Mouse (Mus musculus) spleen, adult 2 months (tissue): ENCODE data around the gene Hhatl. TPM values are rescaled to one million over a fixed set of nuclear protein-coding genes. Genes with fewer than 3 reads are reported as not detected.

Experiments used
- DNase-seq, 2 experiments: peaks; one replicate each; pipeline versions ENCODE4 v3.0.0 to v3.0.0-alpha.2; 2012 to 2021; ENCODE audit warnings: low spot score in 2 of 2, low read depth in 1 of 2
- H3K27ac ChIP-seq: fragments of 200-500 bp; 2 replicates; pipeline ENCODE4 v1.5.1; 2012; ENCODE audit warnings: low read length, inconsistent platforms; ENCODE audit not compliant: insufficient read depth
- H3K27me3 ChIP-seq: fragments of 200-500 bp; 2 replicates; pipeline ENCODE4 v1.6.1; 2012; ENCODE audit warnings: mild to moderate bottlenecking, moderate library complexity, low read length, inconsistent platforms; ENCODE audit not compliant: control insufficient read depth, insufficient read depth
- H3K36me3 ChIP-seq: fragments of 200-500 bp; 2 replicates; pipeline ENCODE4 v1.6.1; 2012; ENCODE audit warnings: mild to moderate bottlenecking, low read length, inconsistent platforms; ENCODE audit not compliant: control insufficient read depth, insufficient read depth
- H3K4me1 ChIP-seq: fragments of 200-500 bp; 2 replicates; pipeline ENCODE4 v1.6.1; 2011; ENCODE audit warnings: inconsistent platforms; ENCODE audit not compliant: control insufficient read depth, insufficient read depth, insufficient read length
- H3K4me3 ChIP-seq: fragments of 200-500 bp; 2 replicates; pipeline ENCODE4 v1.5.1; 2011; ENCODE audit warnings: mild to moderate bottlenecking, inconsistent platforms; ENCODE audit not compliant: insufficient read depth, insufficient read length; ENCODE audit errors: extremely low read depth
- CTCF ChIP-seq: fragments of 200-500 bp; IDR thresholded peaks from 2 replicates; pipeline ENCODE4 v1.5.1; 2011; ENCODE audit warnings: mild to moderate bottlenecking, inconsistent platforms; ENCODE audit not compliant: insufficient read depth, insufficient read length, insufficient replicate concordance; ENCODE audit errors: extremely low read depth
- POLR2A ChIP-seq: fragments of 200-500 bp; IDR thresholded peaks from 2 replicates; pipeline ENCODE4 v1.6.1; 2011; ENCODE audit warnings: low read depth, low read length, inconsistent platforms
- WGBS: fragments of 180-500 bp; shearing (Covaris S2); methylation state at CpG from one replicate; pipeline ENCODE4 v1.1.7; 2018; 5-methylcytosine and 5-hydroxymethylcytosine counted together
- polyA plus RNA-seq: library from polyadenylated mRNA; depleted of rRNA; stranded (reverse); fragments of >200 nt; gene quantifications from 2 replicates; pipeline ENCODE4 v1.2.3, GENCODE M21; 2012; rRNA removed

The Hhatl gene
- polyA plus RNA-seq, 1 experiment: 0.19 TPM

DNA sequence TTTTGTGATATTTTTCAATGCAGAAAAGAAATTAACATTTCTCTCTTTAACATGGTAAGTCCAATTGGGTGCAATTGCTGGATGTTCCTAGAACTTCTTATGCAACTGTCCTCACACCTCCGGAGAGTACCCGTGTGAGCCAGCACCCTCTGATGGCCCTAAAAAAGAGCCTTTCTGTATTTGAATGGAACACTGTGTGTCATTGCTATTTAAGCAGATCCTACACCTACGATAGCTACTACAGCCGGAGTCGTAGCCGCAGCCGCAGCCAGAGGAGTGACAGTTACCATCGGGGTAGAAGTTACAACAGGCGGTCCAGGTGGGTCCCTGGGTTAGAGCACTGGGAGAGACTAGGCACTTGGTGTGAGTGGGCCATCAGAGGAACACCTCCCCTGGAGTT, 39.5 kb downstream of the Hhatl start:
- Histone ChIP-seq H3K27me3 (no peaks in the 10 kb centered on the region), H3K4me1 (no peaks in the 10 kb centered on the region), H3K36me3 (peaks cover 59% of the 10 kb centered on the region), H3K4me3 (no peak overlapping the region), H3K27ac (no peak overlapping the region)
- DNase-seq: no peak
- 97% methylated on average over 9 of the region's 9 CpGs for WGBS
- TF ChIP-seq CTCF (no peak), POLR2A (no peak)

DNA sequence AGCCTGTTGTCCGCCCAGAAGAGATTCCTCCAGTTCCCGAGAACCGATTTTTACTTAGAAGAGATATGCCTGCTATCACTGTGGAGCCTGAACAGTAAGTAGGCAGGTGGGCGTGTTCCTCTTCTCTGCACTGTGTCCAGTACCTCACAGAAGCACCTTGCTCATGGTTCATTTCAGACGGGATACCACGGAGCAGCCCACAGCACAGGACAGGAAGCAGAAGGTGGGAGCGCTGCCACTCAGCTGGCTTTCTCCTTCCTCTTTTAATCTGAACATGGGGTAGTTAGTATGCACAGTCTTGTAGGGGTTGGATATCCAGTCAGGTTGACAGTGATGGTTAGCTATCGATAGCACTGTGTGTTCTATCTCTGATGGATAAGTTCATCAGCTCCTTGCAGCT, 48.3 kb downstream of the Hhatl start:
- no peak for DNase-seq
- TF ChIP-seq CTCF: no peak
- TF ChIP-seq POLR2A: no peak
- Histone ChIP-seq H3K36me3 (peaks cover 53% of the 10 kb centered on the region), H3K4me3 (no peak overlapping the region), H3K27ac (no peak overlapping the region), H3K27me3 (no peaks in the 10 kb centered on the region), H3K4me1 (no peaks in the 10 kb centered on the region)
- WGBS: 55% methylated on average over 8 of the region's 8 CpGs

DNA sequence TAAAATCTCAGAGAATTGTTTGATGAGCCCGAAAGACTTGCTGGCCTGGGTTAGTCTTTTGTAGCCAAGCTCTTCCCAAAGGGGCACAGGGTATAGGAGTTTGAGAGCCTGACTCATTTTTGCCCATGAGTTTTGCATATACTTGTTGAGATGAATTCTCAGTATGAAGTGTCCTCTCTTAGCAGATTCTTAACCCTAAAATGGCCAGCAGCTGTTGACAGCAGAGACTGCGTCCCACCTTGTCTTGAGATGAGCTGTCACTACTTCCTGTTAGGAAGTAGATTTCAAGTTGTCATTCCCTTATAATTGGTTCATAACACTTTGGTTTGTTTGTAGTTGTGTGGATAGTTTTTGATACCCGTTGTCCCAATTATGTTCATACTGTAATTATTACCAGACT, 51.1 kb downstream of the Hhatl start:
- no peaks in the 10 kb centered on the region for H3K27me3 ChIP-seq
- H3K36me3 ChIP-seq: peaks cover 36% of the 10 kb centered on the region
- 87% methylated on average over 3 of the region's 3 CpGs for WGBS
- H3K27ac ChIP-seq: no peak overlapping the region
- H3K4me1 ChIP-seq: no peaks in the 10 kb centered on the region
- DNase-seq: no peak
- H3K4me3 ChIP-seq: no peak overlapping the region
- TF ChIP-seq POLR2A: no peak
- no peak for TF ChIP-seq CTCF

DNA sequence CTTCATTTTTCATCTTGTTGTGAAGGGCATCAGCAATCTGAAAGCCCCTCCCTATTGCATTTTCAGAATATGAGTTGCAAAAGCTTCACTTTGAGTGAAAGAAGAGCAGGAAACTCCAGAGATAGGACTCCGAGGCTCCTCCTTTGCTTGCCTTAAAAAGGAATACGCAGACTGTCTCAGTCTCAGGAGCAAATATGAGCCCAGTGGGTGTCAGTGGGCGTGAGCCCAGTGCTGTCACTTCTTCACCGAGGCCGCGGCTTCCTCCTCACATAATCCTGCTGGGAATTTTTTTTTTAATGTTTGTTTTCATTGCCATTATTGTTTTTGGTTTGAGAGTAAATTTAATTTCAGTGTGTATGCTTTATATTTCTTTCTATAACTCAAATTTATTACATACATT, 51.8 kb downstream of the Hhatl start:
- no peak overlapping the region for H3K27ac ChIP-seq
- no peak for TF ChIP-seq CTCF
- TF ChIP-seq POLR2A: no peak
- no peak overlapping the region for H3K4me3 ChIP-seq
- 92% methylated on average over 6 of the region's 6 CpGs for WGBS
- no peak for DNase-seq
- no peaks in the 10 kb centered on the region for H3K4me1 ChIP-seq
- H3K27me3 ChIP-seq: no peaks in the 10 kb centered on the region
- peaks cover 34% of the 10 kb centered on the region for H3K36me3 ChIP-seq

Other genes with a start within 250 kb of the Hhatl start
- gene Lyzl4, start 150.4 kb downstream of the Hhatl start, polyA plus RNA-seq: 0.11 TPM in 1 of 2 replicates, not detected in the other
- gene Vipr1, start 149.8 kb downstream of the Hhatl start, polyA plus RNA-seq: 7.2 and 8.0 TPM in 2 replicates
- gene Sec22c, start 87.0 kb downstream of the Hhatl start, polyA plus RNA-seq: 10.0 and 12.0 TPM in 2 replicates
- gene Ss18l2, start 82.2 kb downstream of the Hhatl start, polyA plus RNA-seq: 5.8 and 10.4 TPM in 2 replicates
- gene Nktr, start 73.3 kb downstream of the Hhatl start, polyA plus RNA-seq: 36.6 and 38.7 TPM in 2 replicates
- gene Zfp651, start 33.2 kb downstream of the Hhatl start, polyA plus RNA-seq: 3.7 and 4.7 TPM in 2 replicates
- gene Klhl40, start 14.9 kb downstream of the Hhatl start, polyA plus RNA-seq: not detected in 2 replicates
- not detected in 2 replicates for gene Ccdc13, start 47.0 kb upstream of the Hhatl start, polyA plus RNA-seq
- gene Higd1a, start 65.9 kb upstream of the Hhatl start, polyA plus RNA-seq: 3.4 and 4.1 TPM in 2 replicates
- 15.9 and 16.7 TPM in 2 replicates for gene Ackr2, start 105.8 kb upstream of the Hhatl start, polyA plus RNA-seq
- 0.12 and 0.25 TPM in 2 replicates for gene Cyp8b1, start 123.8 kb upstream of the Hhatl start, polyA plus RNA-seq
- 0.28 and 0.31 TPM in 2 replicates for gene Fam198a, start 158.5 kb upstream of the Hhatl start, polyA plus RNA-seq
- gene Pomgnt2, start 204.6 kb upstream of the Hhatl start, polyA plus RNA-seq: 2.8 and 3.2 TPM in 2 replicates